Mouse (Mus musculus) embryonic facial prominence, embryonic 14.5 days (tissue): ENCODE measurements around the gene Fbxo31. TPM values are rescaled to one million over a fixed set of nuclear protein-coding genes. Genes with fewer than 3 reads are reported as not detected.

Experiments
- ATAC-seq: fragments of 200-750 bp; cut with Nextera tagmentation; 2 replicates; pipeline ENCODE4 v1.8.0; 2017; ENCODE audit warnings: low read depth, moderate number of reproducible peaks, moderate TSS enrichment
- DNase-seq: peaks from one replicate; pipeline ENCODE4 v3.0.0-alpha.2; 2015; ENCODE audit warnings: low spot score
- H3K27ac ChIP-seq: fragments of 300-500 bp; sonication (generic); replicated peaks from 2 replicates; pipeline ENCODE4 v1.5.1; 2014; ENCODE audit warnings: low read depth, mild to moderate bottlenecking, low read length, moderate library complexity
- H3K27me3 ChIP-seq: fragments of 300-500 bp; sonication (generic); replicated peaks from 2 replicates; pipeline ENCODE4 v1.6.1; 2014; ENCODE audit warnings: low read length; ENCODE audit not compliant: control insufficient read depth, insufficient read depth
- H3K36me3 ChIP-seq: fragments of 300-500 bp; sonication (generic); 2 replicates; pipeline ENCODE4 v1.6.1; 2014; ENCODE audit warnings: low read length, mixed read lengths; ENCODE audit not compliant: control insufficient read depth, insufficient read depth
- H3K4me1 ChIP-seq: fragments of 300-500 bp; sonication (generic); 2 replicates; pipeline ENCODE4 v1.6.1; 2014; ENCODE audit warnings: antibody characterized with exemption, low read length; ENCODE audit not compliant: control insufficient read depth, insufficient read depth
- H3K4me2 ChIP-seq: fragments of 300-500 bp; sonication (generic); 2 replicates; pipeline ENCODE4 v1.6.1; 2014; ENCODE audit warnings: low read depth, mild to moderate bottlenecking, low read length, moderate library complexity, mixed read lengths
- H3K4me3 ChIP-seq: fragments of 300-500 bp; sonication (generic); 2 replicates; pipeline ENCODE4 v1.5.1; 2014; ENCODE audit warnings: low read depth, mild to moderate bottlenecking, low read length
- H3K9ac ChIP-seq: fragments of 300-500 bp; sonication (generic); 2 replicates; pipeline ENCODE4 v1.6.1; 2014; ENCODE audit warnings: low read depth, mild to moderate bottlenecking, low read length, moderate library complexity, mixed read lengths
- H3K9me3 ChIP-seq: fragments of 300-500 bp; sonication (generic); 2 replicates; pipeline ENCODE4 v1.6.1; 2016; ENCODE audit warnings: low read length; ENCODE audit not compliant: control insufficient read depth
- WGBS: fragments of 180-500 bp; shearing (Covaris S2); extraction: QIAGEN DNeasy Blood & Tissue Kit; methylation state at CpG from one replicate; pipeline ENCODE4 v1.1.7; 2014; 5-methylcytosine and 5-hydroxymethylcytosine counted together
- polyA plus RNA-seq: library from polyadenylated mRNA; unstranded; fragments of >200 nt; fragmentation: Nextera tagmentation; extraction: Ambion mirVana; gene quantifications from 2 replicates; pipeline ENCODE4 v1.2.1, GENCODE M21; 2014

The Fbxo31 gene
- polyA plus RNA-seq, 1 experiment from 2014 or later = 15.3 TPM

DNA sequence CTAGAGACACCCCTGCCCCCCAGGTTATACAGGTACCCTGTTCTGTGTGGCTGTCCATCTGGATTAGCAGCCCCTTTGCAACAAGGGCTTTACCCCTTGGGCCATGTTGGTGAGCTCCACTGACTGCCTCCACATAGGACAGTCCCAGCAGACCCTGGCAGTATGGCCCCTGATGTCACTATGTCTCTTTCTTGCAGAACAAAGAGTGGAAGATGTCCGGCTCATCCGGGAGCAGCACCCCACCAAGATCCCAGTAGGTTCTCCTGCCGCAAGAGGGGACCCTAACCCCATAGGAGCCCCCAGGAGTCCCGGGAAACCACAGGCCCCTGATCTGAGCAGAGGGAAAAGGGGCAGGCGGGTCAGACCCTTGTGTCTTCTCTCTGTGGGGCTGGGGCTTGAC lies 14.7 kb upstream of the Fbxo31 start:
- no peak for DNase-seq
- 85% methylated on average over 5 of the region's 5 CpGs for WGBS
- H3K9me3 ChIP-seq = no peaks in the 10 kb centered on the region
- no peaks in the 10 kb centered on the region for H3K27me3 ChIP-seq
- H3K4me3 ChIP-seq = no peak overlapping the region
- no peak overlapping the region for H3K4me2 ChIP-seq
- H3K4me1 ChIP-seq = peaks cover 12% of the 10 kb centered on the region
- H3K9ac ChIP-seq = no peak overlapping the region; the same call in 1 of the 2 replicates
- peaks cover 43% of the 10 kb centered on the region for H3K36me3 ChIP-seq
- H3K27ac ChIP-seq = no peak overlapping the region
- ATAC-seq = no peak

DNA sequence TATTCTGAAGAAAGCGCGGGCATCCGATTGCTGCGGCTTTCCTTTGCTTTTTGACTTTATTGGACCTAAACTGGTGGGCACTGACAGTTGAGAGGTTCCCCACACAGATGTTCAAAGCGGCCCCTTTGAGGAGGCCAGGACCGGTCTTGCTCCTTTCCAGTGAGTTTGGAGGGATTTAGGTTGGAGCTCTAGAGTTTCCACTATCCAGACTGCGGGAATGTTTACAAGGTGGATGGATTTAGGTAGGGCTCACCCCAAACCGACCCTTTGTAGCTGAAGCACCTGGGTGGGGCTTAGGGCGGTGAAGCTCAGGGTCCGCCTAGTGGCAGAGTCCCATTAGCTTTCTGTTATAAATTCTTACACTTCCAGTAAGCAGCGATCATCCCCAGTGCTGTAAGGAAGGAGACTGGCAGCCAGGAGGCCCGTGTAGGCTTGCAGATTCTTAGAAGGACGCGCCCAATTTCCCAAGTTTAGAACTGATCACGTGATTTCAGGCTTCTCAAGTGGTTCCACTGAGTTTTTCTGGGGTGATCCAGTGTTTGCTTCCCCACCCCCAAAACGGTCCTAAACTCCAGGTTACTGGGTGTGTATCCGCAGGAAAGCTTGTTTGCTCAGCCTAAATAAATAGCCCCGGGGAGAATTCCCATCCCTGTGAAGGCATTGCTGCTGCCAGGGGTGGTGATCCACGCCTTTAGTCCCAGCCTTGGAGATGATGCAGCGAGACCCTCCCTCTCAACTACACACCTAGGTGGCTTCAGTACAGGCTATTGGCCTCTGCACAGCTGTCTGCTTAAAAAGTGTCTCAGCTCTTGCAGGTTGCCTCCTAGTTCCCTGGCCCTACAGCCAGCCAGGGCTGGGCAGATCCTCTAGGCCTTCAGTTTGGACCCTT lies 12.8 kb upstream of the Fbxo31 start:
- H3K9me3 ChIP-seq = no peaks in the 10 kb centered on the region
- DNase-seq (peak; percentile 70), ATAC-seq (no peak)
- peak overlapping the region; percentile 94 for H3K4me3 ChIP-seq
- H3K9ac ChIP-seq = peak overlapping the region; percentile 92
- WGBS = 10% methylated on average over 20 of the region's 20 CpGs
- H3K36me3 ChIP-seq = peaks cover 28% of the 10 kb centered on the region
- peak overlapping the region; percentile 91 for H3K4me2 ChIP-seq
- H3K27ac ChIP-seq = peak overlapping the region; percentile 72
- H3K4me1 ChIP-seq = peaks cover 12% of the 10 kb centered on the region
- H3K27me3 ChIP-seq = no peaks in the 10 kb centered on the region

DNA sequence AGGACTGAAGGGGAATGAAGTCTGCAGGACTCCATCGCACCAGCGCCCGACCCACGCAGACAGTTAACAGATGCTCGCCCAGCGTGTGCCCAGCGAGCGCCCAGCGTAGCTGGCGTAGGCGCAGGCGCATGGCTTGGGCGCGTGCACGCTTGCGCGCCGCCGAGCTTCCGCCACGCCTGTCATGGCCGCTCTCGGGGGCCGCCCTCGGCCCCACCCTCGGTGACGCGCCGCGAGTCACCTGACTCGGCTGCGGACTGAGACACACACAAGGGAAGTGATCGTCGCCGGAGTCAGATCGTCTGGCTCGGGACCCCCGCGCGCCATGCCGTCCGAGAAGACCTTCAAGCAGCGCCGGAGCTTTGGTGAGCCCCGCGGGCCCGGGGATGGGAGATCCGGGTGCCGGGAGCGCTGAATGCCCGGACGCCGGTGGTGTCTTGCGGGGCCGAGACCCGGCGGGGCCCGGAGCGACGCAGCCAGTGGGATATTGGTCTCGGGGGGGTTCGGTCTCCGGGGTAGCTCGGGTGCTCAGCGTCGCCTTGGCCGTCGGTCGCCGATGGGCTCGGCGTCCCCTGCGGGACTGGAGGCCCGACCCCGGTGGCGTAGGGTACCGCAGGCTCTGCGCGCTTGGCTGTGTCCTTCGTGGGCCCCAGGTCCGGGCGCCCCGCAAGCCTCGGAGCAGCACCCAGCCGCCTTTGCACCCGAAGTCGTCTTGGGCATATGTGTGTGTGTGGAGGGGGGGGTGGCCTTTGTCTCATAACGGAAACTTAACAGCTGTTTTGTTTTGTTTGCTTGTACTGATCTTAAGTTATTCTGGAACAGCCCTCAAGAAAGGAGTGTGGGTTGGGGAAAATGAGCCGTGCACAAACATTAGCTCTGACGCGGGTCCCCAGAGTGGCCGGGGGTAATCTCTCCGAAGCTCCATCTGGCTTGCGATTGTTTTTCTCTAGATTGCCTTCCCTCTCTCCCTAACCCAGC lies 11.9 kb upstream of the Fbxo31 start, which contains the start of gene Map1lc3b:
Gene Map1lc3b, plus strand, starts transcription at position 159 of the 975 bp plus-strand sequence.
- H3K9ac ChIP-seq = peak within 1 kb of the TSS; percentile 92
- H3K36me3 ChIP-seq = peaks cover 23% of the 10 kb centered on the region
- H3K9me3 ChIP-seq = no peaks in the 10 kb centered on the region
- peaks cover 12% of the 10 kb centered on the region for H3K4me1 ChIP-seq
- DNase-seq (peak; percentile 97), ATAC-seq (peak; percentile 81)
- peak within 1 kb of the TSS; percentile 91 for H3K4me2 ChIP-seq
- H3K4me3 ChIP-seq = peak within 1 kb of the TSS; percentile 94
- H3K27me3 ChIP-seq = no peaks in the 10 kb centered on the region
- H3K27ac ChIP-seq = peak within 1 kb of the TSS; percentile 72
- WGBS = under 1% methylated on average over 49 of the region's 94 CpGs

DNA sequence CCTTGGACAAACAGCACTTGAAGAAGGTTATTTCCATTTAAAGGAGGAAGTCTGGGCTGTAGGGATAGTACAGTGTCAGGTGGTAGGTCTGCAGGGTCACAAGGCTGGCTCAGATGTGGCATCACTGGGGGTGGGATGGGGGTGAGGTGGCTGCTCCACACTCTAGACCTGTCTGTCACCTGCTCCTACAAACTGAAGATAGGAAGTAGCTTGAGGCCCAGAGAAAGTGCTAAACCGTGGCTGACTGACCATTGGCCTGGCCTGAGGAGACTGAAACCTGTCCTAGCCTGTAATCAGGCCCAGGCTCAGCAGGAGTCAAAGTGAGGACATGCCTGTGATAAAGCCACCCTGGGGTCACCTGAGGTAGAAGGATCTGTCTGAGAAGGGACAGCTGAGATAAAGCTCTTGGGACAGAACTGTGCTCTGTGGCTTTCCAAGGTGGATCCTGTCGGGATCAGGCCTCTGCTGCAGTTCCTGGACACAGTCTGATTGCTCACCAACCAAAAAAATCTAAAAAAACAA lies 10.7 kb upstream of the Fbxo31 start:
- no peak overlapping the region for H3K27ac ChIP-seq
- H3K9ac ChIP-seq = no peak overlapping the region
- H3K4me3 ChIP-seq = no peak overlapping the region
- H3K4me2 ChIP-seq = peak overlapping the region; percentile 91; the same call in 1 of the 2 replicates
- no peaks in the 10 kb centered on the region for H3K27me3 ChIP-seq
- DNase-seq (no peak), ATAC-seq (no peak)
- peaks cover 12% of the 10 kb centered on the region for H3K36me3 ChIP-seq
- peaks cover 12% of the 10 kb centered on the region for H3K4me1 ChIP-seq
- WGBS = 33% methylated on average over 2 of the region's 2 CpGs
- no peaks in the 10 kb centered on the region for H3K9me3 ChIP-seq

DNA sequence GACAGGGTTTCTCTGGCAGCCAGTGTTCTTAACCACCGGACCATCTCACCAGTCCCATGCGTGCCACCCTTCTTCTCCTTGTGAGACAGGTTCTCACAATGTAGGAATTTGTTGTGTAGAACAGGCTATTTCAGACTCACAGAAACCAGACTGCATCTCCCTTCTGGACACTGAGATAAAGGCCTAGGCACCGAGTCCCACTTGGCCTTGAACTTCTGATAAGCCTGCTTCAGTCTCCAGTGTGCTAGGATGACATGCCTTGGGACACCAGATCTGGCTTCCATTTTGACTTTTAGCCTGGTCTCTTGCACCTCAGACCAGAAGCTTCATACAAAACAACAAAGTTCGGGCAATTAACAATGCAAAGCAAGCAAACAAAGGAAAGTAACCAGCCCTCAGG lies 10.1 kb upstream of the Fbxo31 start:
- no peaks in the 10 kb centered on the region for H3K27me3 ChIP-seq
- H3K4me2 ChIP-seq = no peak overlapping the region
- H3K27ac ChIP-seq = no peak overlapping the region
- H3K9me3 ChIP-seq = no peaks in the 10 kb centered on the region
- no peak for ATAC-seq
- peaks cover 12% of the 10 kb centered on the region for H3K4me1 ChIP-seq
- DNase-seq = no peak
- peaks cover 7% of the 10 kb centered on the region; the same call in 1 of the 2 replicates for H3K36me3 ChIP-seq
- 86% methylated on average over 4 of the region's 4 CpGs for WGBS
- H3K4me3 ChIP-seq = no peak overlapping the region
- H3K9ac ChIP-seq = no peak overlapping the region

DNA sequence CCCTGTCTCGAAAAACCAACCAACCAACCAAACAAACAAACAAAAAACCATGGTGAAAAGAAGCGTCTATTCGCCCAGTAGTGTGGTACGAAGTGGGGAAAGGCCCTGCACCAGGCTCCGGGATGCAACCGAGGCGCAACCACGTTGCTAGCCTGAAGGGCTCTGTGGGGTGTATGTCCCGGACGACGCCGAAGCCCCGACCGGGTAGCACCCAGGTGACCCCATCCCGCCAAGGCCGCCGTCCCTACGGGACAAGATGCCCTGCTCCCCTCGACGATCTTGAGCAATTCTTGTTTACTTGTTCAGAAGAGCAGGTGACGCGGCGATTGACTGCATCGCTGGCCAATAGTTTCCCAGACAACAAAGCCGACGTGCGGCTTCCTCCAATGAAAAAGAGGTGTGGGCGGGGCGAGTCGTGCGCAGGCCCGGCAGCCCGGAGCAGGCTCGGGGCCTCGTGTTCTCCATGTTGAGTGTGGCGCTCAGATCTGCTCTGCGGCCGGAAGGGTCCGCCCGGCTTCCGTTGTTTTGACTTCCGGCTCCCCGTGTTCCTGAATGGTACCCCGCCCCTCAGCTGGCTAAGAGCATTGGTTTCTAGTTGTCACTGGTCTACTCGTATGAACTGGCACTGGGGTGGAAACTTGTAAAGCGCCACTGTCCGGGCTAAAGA lies 6.7 kb upstream of the Fbxo31 start:
- no peaks in the 10 kb centered on the region for H3K36me3 ChIP-seq
- under 1% methylated on average over 47 of the region's 47 CpGs for whole genome bisulfite sequencing
- H3K9me3 ChIP-seq = no peaks in the 10 kb centered on the region
- H3K4me1 ChIP-seq = no peaks in the 10 kb centered on the region
- H3K9ac ChIP-seq = peak overlapping the region; percentile 75
- H3K4me2 ChIP-seq = peak overlapping the region; percentile 67
- peak overlapping the region; percentile 66 for H3K4me3 ChIP-seq
- DNase-seq = peak; percentile 99
- no peak overlapping the region for H3K27ac ChIP-seq
- H3K27me3 ChIP-seq = no peaks in the 10 kb centered on the region
- ATAC-seq = peak; percentile 97

DNA sequence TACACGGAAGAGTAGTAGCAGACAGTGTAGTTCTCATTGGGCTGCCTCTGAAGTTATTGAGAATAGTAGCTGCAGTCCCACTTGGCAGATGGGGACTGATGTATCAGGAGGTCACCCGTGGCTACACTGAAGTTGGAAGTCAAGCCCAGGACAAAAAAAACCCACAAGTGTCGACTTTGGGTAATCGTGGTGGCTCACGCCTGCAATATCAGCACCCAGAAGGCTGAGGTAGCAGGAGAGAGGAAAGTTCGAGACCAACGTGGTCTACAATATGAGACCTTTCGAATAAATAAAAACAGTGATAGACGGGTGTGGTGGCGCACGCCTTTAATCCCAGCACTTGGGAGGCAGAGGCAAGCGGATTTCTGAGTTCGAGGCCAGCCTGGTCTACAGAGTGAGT lies 6.1 kb upstream of the Fbxo31 start:
- Histone ChIP-seq H3K4me3 (peak overlapping the region; percentile 66), H3K27me3 (no peaks in the 10 kb centered on the region), H3K4me1 (no peaks in the 10 kb centered on the region), H3K4me2 (peak overlapping the region; percentile 67), H3K9me3 (no peaks in the 10 kb centered on the region), H3K36me3 (no peaks in the 10 kb centered on the region), H3K9ac (peak overlapping the region; percentile 75), H3K27ac (no peak overlapping the region)
- DNase-seq (no peak), ATAC-seq (no peak)
- WGBS = 39% methylated on average over 13 of the region's 13 CpGs

DNA sequence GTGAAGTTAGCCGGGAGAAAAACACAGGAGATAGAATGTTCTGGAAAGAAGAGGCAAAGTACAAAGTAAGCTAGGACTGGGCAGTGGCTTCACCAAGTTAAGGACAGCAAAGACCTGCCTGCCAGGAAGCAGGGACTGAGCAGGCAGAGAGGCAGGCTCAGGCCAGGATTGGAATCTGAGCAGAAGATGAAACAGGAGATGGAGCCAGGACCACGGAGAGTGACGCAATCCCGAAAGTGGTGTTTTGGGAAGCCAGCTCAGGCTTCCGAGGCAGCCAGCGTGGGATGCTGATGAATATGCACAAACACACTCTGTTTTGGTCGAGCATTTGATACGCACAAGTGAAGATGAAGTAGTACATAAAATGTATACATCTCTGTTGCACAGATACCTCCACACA lies 5.0 kb upstream of the Fbxo31 start:
- Histone ChIP-seq H3K27ac (no peak overlapping the region), H3K4me1 (no peaks in the 10 kb centered on the region), H3K4me3 (no peak overlapping the region), H3K4me2 (no peak overlapping the region), H3K27me3 (no peaks in the 10 kb centered on the region), H3K9me3 (no peaks in the 10 kb centered on the region), H3K36me3 (no peaks in the 10 kb centered on the region), H3K9ac (no peak overlapping the region)
- 47% methylated on average over 8 of the region's 8 CpGs for WGBS
- no peak for ATAC-seq
- DNase-seq = no peak
